ENCODE assay signal across 8 mouse cellular contexts in the genomic region with DNA sequence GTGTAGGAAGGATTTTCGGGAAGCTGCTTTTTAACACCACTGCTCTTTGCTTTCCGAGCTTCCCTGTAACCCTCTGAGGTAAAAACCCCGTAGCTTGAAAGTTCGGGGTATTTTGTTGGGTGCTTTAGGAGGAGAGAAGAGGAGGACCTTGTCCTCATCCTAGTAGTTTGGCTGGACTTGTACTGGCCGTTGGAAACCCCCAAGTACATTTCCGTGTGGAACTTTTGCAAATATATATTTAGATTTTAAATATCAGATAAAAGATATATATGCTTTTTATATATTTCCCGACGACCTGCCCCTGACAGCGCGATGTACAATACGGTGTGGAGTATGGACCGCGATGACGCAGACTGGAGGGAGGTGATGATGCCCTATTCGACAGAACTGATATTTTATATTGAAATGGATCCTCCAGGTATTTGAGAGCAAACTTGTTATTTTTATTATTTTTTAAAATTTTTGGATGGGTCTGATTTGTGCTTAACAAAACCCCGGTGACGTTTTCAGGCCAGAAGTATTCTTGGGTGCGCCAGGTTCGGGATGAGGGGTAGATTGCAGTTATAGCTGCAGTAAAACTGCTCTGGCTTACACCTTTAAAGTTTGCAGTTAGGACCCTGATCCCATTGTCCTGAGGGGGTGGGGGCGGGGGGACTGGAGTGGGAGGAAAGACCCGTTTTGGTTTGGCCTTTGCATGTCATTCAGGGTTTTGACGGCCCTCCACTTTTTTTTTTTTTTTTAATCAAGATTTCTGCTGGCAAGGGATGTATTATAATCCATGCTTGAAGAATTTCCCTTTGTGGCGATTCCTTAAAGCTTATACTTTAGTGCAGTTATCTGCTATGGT. TPM values are rescaled to one million over a fixed set of nuclear protein-coding genes. Genes with fewer than 3 reads are reported as not detected.
A peak's percentile ranks its signal among the peaks of the same experiment; 100 is the strongest.
DNase-seq lines count a peak whose midpoint lies in the region; ATAC-seq and TF ChIP-seq lines count a peak whose summit lies in the region.

No protein-coding gene starts in this region.

- DNase-seq in thymus, adult 2 months, result peak; percentile 34
- DNase-seq in thymus, postnatal 25 days, result no peak
- peak; percentile 13 for DNase-seq in c-Kit-negative CD71-positive TER-119-positive erythroid progenitor cells, embryonic 14.5 days (ENCODE audit: low read depth, low spot score)
- DNase-seq in liver, embryonic 11.5 days (ENCODE audit: low spot score), result peak; percentile 38
- DNase-seq in ovary, postnatal 14 days (ENCODE audit: low spot score), result no peak

- H3K36me3 ChIP-seq in thymus, adult 2 months (ENCODE audit: control insufficient read depth, insufficient read depth, low read length), result no peaks in the 10 kb centered on the region
- H3K36me3 ChIP-seq in forebrain, embryonic 13.5 days (ENCODE audit: poor library complexity, severe bottlenecking), result no peaks in the 10 kb centered on the region
- H3K36me3 ChIP-seq in intestine, embryonic 15.5 days, result no peaks in the 10 kb centered on the region
- H3K36me3 ChIP-seq in liver, embryonic 11.5 days (ENCODE audit: control insufficient read depth, insufficient read depth, low read length), result no peaks in the 10 kb centered on the region
- H3K36me3 ChIP-seq in neural tube, embryonic 13.5 days, result no peaks in the 10 kb centered on the region

- H3K4me1 ChIP-seq in thymus, adult 2 months (replicated peaks; ENCODE audit: control insufficient read depth, insufficient read depth, low read length), result peaks cover 5% of the 10 kb centered on the region
- peaks cover 14% of the 10 kb centered on the region for H3K4me1 ChIP-seq in forebrain, embryonic 13.5 days
- H3K4me1 ChIP-seq in intestine, embryonic 15.5 days (replicated peaks), result 0 out of 2 replicates have a peak, but pooled peaks cover 2% of the 10 kb centered on the region
- H3K4me1 ChIP-seq in liver, embryonic 11.5 days (replicated peaks; ENCODE audit: control insufficient read depth, insufficient read depth, low read length), result peaks cover 3% of the 10 kb centered on the region; the same call in 1 of the 2 replicates
- H3K4me1 ChIP-seq in neural tube, embryonic 13.5 days (replicated peaks), result peaks cover 24% of the 10 kb centered on the region

- H3K4me2 ChIP-seq in forebrain, embryonic 13.5 days, result peak overlapping the region; percentile 60
- peak overlapping the region; percentile 68 for H3K4me2 ChIP-seq in intestine, embryonic 15.5 days (replicated peaks)
- peak overlapping the region; percentile 91 for H3K4me2 ChIP-seq in liver, embryonic 11.5 days
- peak overlapping the region; percentile 64 for H3K4me2 ChIP-seq in neural tube, embryonic 13.5 days

- peaks cover 3% of the 10 kb centered on the region for H3K27me3 ChIP-seq in thymus, adult 2 months (ENCODE audit: control insufficient read depth, insufficient read depth, low read length)
- no peaks in the 10 kb centered on the region for H3K27me3 ChIP-seq in forebrain, embryonic 13.5 days
- no peaks in the 10 kb centered on the region for H3K27me3 ChIP-seq in intestine, embryonic 15.5 days (replicated peaks)
- no peaks in the 10 kb centered on the region for H3K27me3 ChIP-seq in liver, embryonic 11.5 days (replicated peaks; ENCODE audit: control insufficient read depth, insufficient read depth, low read length)
- no peaks in the 10 kb centered on the region for H3K27me3 ChIP-seq in neural tube, embryonic 13.5 days

- 4% methylated on average over 23 of the region's 23 CpGs for WGBS in thymus, adult 2 months
- under 1% methylated on average over 23 of the region's 23 CpGs for WGBS in forebrain, embryonic 13.5 days
- WGBS in intestine, embryonic 15.5 days, result under 1% methylated on average over 23 of the region's 23 CpGs
- under 1% methylated on average over 23 of the region's 23 CpGs for WGBS in liver, embryonic 11.5 days
- under 1% methylated on average over 23 of the region's 23 CpGs for WGBS in neural tube, embryonic 13.5 days

- TF ChIP-seq POLR2A in thymus, adult 2 months (IDR thresholded peaks at IDR 0.05; ENCODE audit: control insufficient read depth, extremely low read depth, insufficient read depth, low read length, poor library complexity), result no peak

- peak overlapping the region; percentile 75 for H3K27ac ChIP-seq in thymus, adult 2 months (ENCODE audit: control insufficient read depth, insufficient read depth, low read length)
- H3K27ac ChIP-seq in forebrain, embryonic 13.5 days, result peak overlapping the region; percentile 100
- peak overlapping the region; percentile 98 for H3K27ac ChIP-seq in intestine, embryonic 15.5 days
- peak overlapping the region; percentile 94 for H3K27ac ChIP-seq in liver, embryonic 11.5 days (ENCODE audit: low read depth, low read length)
- H3K27ac ChIP-seq in neural tube, embryonic 13.5 days (replicated peaks), result peak overlapping the region; percentile 100

- no peaks in the 10 kb centered on the region for H3K9me3 ChIP-seq in forebrain, embryonic 13.5 days (replicated peaks)
- no peaks in the 10 kb centered on the region for H3K9me3 ChIP-seq in intestine, embryonic 15.5 days
- no peaks in the 10 kb centered on the region for H3K9me3 ChIP-seq in liver, embryonic 11.5 days (ENCODE audit: control insufficient read depth, low read length)
- no peaks in the 10 kb centered on the region for H3K9me3 ChIP-seq in neural tube, embryonic 13.5 days

- H3K9ac ChIP-seq in forebrain, embryonic 13.5 days, result peak overlapping the region; percentile 96
- H3K9ac ChIP-seq in intestine, embryonic 15.5 days, result peak overlapping the region; percentile 77
- H3K9ac ChIP-seq in liver, embryonic 11.5 days (ENCODE audit: low read depth, low read length), result peak overlapping the region; percentile 88
- H3K9ac ChIP-seq in neural tube, embryonic 13.5 days, result peak overlapping the region; percentile 97

- ATAC-seq in forebrain, embryonic 13.5 days, result no peak
- ATAC-seq in intestine, embryonic 15.5 days, result no peak
- ATAC-seq in liver, embryonic 11.5 days (replicated peaks; ENCODE audit: low FRiP score), result no peak
- no peak for ATAC-seq in neural tube, embryonic 13.5 days (ENCODE audit: low read depth)

- TF ChIP-seq CTCF in thymus, adult 2 months (IDR thresholded peaks at IDR 0.05; ENCODE audit: borderline replicate concordance, control insufficient read depth, extremely low read depth, insufficient read depth, low read length, poor library complexity), result no peak

- H3K4me3 ChIP-seq in thymus, adult 2 months (ENCODE audit: control insufficient read depth, insufficient read depth, low read length), result peak overlapping the region; percentile 73
- H3K4me3 ChIP-seq in forebrain, embryonic 13.5 days, result peak overlapping the region; percentile 73
- peak overlapping the region; percentile 69 for H3K4me3 ChIP-seq in intestine, embryonic 15.5 days (replicated peaks)
- H3K4me3 ChIP-seq in liver, embryonic 11.5 days (ENCODE audit: low read depth, low read length), result peak overlapping the region; percentile 81
- H3K4me3 ChIP-seq in neural tube, embryonic 13.5 days, result peak overlapping the region; percentile 81

RNA-seq across cellular contexts. Expression of a gene that starts 0.8 kb away (rescaled TPM):
- polyA plus RNA-seq in thymus, adult 2 months (2012; rRNA removed), result 26.0 and 26.3 TPM in 2 replicates
- polyA plus RNA-seq in forebrain, embryonic 13.5 days (2015; fragmentation: Nextera tagmentation; extraction: Ambion mirVana), result 81.8 and 85.3 TPM in 2 replicates
- 7.0 and 7.9 TPM in 2 replicates for polyA plus RNA-seq in intestine, embryonic 15.5 days (2015; fragmentation: Nextera tagmentation; extraction: Ambion mirVana)
- polyA plus RNA-seq in liver, embryonic 11.5 days (2014; fragmentation: Nextera tagmentation; extraction: Ambion mirVana), result 6.3 and 6.7 TPM in 2 replicates
- 72.3 and 78.9 TPM in 2 replicates for polyA plus RNA-seq in neural tube, embryonic 13.5 days (2015; fragmentation: Nextera tagmentation; extraction: Ambion mirVana)

RNA-seq across cellular contexts. Expression of a gene that starts 49.0 kb away (rescaled TPM):
- polyA plus RNA-seq in thymus, adult 2 months (2012; rRNA removed), result not detected in 2 replicates
- not detected in 2 replicates for polyA plus RNA-seq in forebrain, embryonic 13.5 days (2015; fragmentation: Nextera tagmentation; extraction: Ambion mirVana)
- polyA plus RNA-seq in intestine, embryonic 15.5 days (2015; fragmentation: Nextera tagmentation; extraction: Ambion mirVana), result not detected in 2 replicates
- polyA plus RNA-seq in liver, embryonic 11.5 days (2014; fragmentation: Nextera tagmentation; extraction: Ambion mirVana), result not detected in 2 replicates
- not detected in 2 replicates for polyA plus RNA-seq in neural tube, embryonic 13.5 days (2015; fragmentation: Nextera tagmentation; extraction: Ambion mirVana)

RNA-seq across cellular contexts. Expression of a gene that starts 49.0 kb away (rescaled TPM):
- polyA plus RNA-seq in thymus, adult 2 months (2012; rRNA removed), result not detected in 2 replicates
- not detected in 2 replicates for polyA plus RNA-seq in forebrain, embryonic 13.5 days (2015; fragmentation: Nextera tagmentation; extraction: Ambion mirVana)
- not detected in 2 replicates for polyA plus RNA-seq in intestine, embryonic 15.5 days (2015; fragmentation: Nextera tagmentation; extraction: Ambion mirVana)
- not detected in 2 replicates for polyA plus RNA-seq in liver, embryonic 11.5 days (2014; fragmentation: Nextera tagmentation; extraction: Ambion mirVana)
- not detected in 2 replicates for polyA plus RNA-seq in neural tube, embryonic 13.5 days (2015; fragmentation: Nextera tagmentation; extraction: Ambion mirVana)

RNA-seq across cellular contexts. Expression of a gene that starts 54.8 kb away (rescaled TPM):
- polyA plus RNA-seq in thymus, adult 2 months (2012; rRNA removed), result 3.0 and 4.1 TPM in 2 replicates
- 0.22 TPM in 1 of 2 replicates, not detected in the other for polyA plus RNA-seq in forebrain, embryonic 13.5 days (2015; fragmentation: Nextera tagmentation; extraction: Ambion mirVana)
- polyA plus RNA-seq in intestine, embryonic 15.5 days (2015; fragmentation: Nextera tagmentation; extraction: Ambion mirVana), result 35.7 and 43.6 TPM in 2 replicates
- 0.11 TPM in 1 of 2 replicates, not detected in the other for polyA plus RNA-seq in liver, embryonic 11.5 days (2014; fragmentation: Nextera tagmentation; extraction: Ambion mirVana)
- not detected in 2 replicates for polyA plus RNA-seq in neural tube, embryonic 13.5 days (2015; fragmentation: Nextera tagmentation; extraction: Ambion mirVana)

Comparison
In these comparisons a context has a peak if more than half of its experiments do, and no peak if none do; other contexts are left out.
1. DNase-seq: peak in thymus, adult 2 months (single experiment), c-Kit-negative CD71-positive TER-119-positive erythroid progenitor cells, embryonic 14.5 days (single experiment) and liver, embryonic 11.5 days (single experiment); none in thymus, postnatal 25 days (single experiment) and ovary, postnatal 14 days (single experiment).
2. Peak in every context shown above with its lines, with median percentiles within 50 percentile points of each other: H3K27ac ChIP-seq, H3K4me3 ChIP-seq, H3K4me2 ChIP-seq and H3K9ac ChIP-seq.